Mouse (Mus musculus) embryo, embryonic 10 days (tissue): ENCODE measurements around the gene Ulk1.
"Not testable (repeated sequence)": the region's sequence is repeated elsewhere in the genome, so short reads cannot be mapped to it uniquely, and the experiment has no call there.

Experiments used
- DNase-seq: peaks from one replicate; pipeline ENCODE4 v3.0.0-alpha.2; 2015; ENCODE audit warnings: low spot score

Ulk1 gene

GRCm38 (mm10) chr5:110804012-110804743, 5.7 kb downstream of the Ulk1 start:
- no peak for DNase-seq

- no peak for DNase-seq
These were observed 7.1 kb downstream of the Ulk1 start for GRCm38 (mm10) chr5:110802809-110803208.

GRCm38 (mm10) chr5:110802186-110802585, 7.7 kb downstream of the Ulk1 start:
- no peak for DNase-seq

GRCm38 (mm10) chr5:110801036-110801624, 8.8 kb downstream of the Ulk1 start:
- DNase-seq = no peak

- DNase-seq = no peak
These were observed 12.2 kb downstream of the Ulk1 start for GRCm38 (mm10) chr5:110797696-110798095.

- DNase-seq = no peak
These were observed 15.5 kb downstream of the Ulk1 start for GRCm38 (mm10) chr5:110794363-110794762.

GRCm38 (mm10) chr5:110788684-110789083, 21.2 kb downstream of the Ulk1 start:
- DNase-seq = peak; percentile 79

- no peak for DNase-seq
These were observed 23.6 kb downstream of the Ulk1 start for GRCm38 (mm10) chr5:110786081-110786835.

GRCm38 (mm10) chr5:110783150-110783549, 26.7 kb downstream of the Ulk1 start:
- no peak for DNase-seq

- DNase-seq = no peak
These were observed 28.2 kb downstream of the Ulk1 start for GRCm38 (mm10) chr5:110781529-110782238.

- DNase-seq = no peak
These were observed 29.0 kb downstream of the Ulk1 start for GRCm38 (mm10) chr5:110780761-110781528.

- peak; percentile 94 for DNase-seq
These were observed 29.7 kb downstream of the Ulk1 start, which contains the start of gene Pus1 for GRCm38 (mm10) chr5:110779998-110780760. TSS of gene Pus1 (minus strand) at chr5:110780659.

- DNase-seq = no peak
These were observed 30.5 kb downstream of the Ulk1 start for GRCm38 (mm10) chr5:110779276-110779997.

- DNase-seq = no peak
These were observed 31.6 kb downstream of the Ulk1 start for GRCm38 (mm10) chr5:110778263-110778662.

GRCm38 (mm10) chr5:110776141-110776540, 33.8 kb downstream of the Ulk1 start:
- DNase-seq = no peak

- DNase-seq = no peak
These were observed 35.4 kb downstream of the Ulk1 start for GRCm38 (mm10) chr5:110774511-110774910.

GRCm38 (mm10) chr5:110772945-110773344, 37.0 kb downstream of the Ulk1 start:
- DNase-seq = not testable (repeated sequence)

GRCm38 (mm10) chr5:110770448-110771158, 39.3 kb downstream of the Ulk1 start, which contains the start of gene Ep400:
TSS of gene Ep400 (minus strand) at chr5:110770717.
- DNase-seq = peak; percentile 100

GRCm38 (mm10) chr5:110770031-110770445, 39.9 kb downstream of the Ulk1 start:
- DNase-seq = peak; percentile 65
